Mouse (Mus musculus) heart, embryonic 10.5 days (tissue): Measurements from ENCODE around the gene Ankrd61. TPM values are rescaled to one million over a fixed set of nuclear protein-coding genes. Genes with fewer than 3 reads are reported as not detected.

Experiments
- DNase-seq: peaks from one replicate; pipeline ENCODE4 v3.0.0-alpha.2; 2017; ENCODE audit warnings: low spot score
- H3K27ac ChIP-seq: fragments of 300-500 bp; sonication (generic); 2 replicates; pipeline ENCODE4 v1.5.1; 2016; ENCODE audit warnings: mild to moderate bottlenecking
- H3K27me3 ChIP-seq: fragments of 300-500 bp; sonication (generic); 2 replicates; pipeline ENCODE4 v1.6.1; 2016; ENCODE audit warnings: mild to moderate bottlenecking; ENCODE audit not compliant: poor library complexity, insufficient read depth, severe bottlenecking
- H3K36me3 ChIP-seq: fragments of 300-500 bp; sonication (generic); 2 replicates; pipeline ENCODE4 v1.6.1; 2016; ENCODE audit warnings: mild to moderate bottlenecking, moderate library complexity
- H3K4me1 ChIP-seq: fragments of 300-500 bp; sonication (generic); 2 replicates; pipeline ENCODE4 v1.6.1; 2016; ENCODE audit warnings: mild to moderate bottlenecking
- H3K4me3 ChIP-seq: fragments of 300-500 bp; sonication (generic); 2 replicates; pipeline ENCODE4 v1.5.1; 2016; ENCODE audit warnings: mild to moderate bottlenecking, moderate library complexity
- H3K9me3 ChIP-seq: fragments of 300-500 bp; sonication (generic); 2 replicates; pipeline ENCODE4 v1.6.1; 2016; ENCODE audit warnings: mild to moderate bottlenecking, moderate library complexity
- WGBS: fragments of 180-500 bp; shearing (Covaris S2); methylation state at CpG from one replicate; pipeline ENCODE4 v1.1.7; 2016; 5-methylcytosine and 5-hydroxymethylcytosine counted together
- polyA plus RNA-seq: library from polyadenylated mRNA; unstranded; fragments of >200 nt; fragmentation: Nextera tagmentation; extraction: Ambion mirVana; gene quantifications from 2 replicates; pipeline ENCODE4 v1.2.1, GENCODE M21; 2016

Gene Ankrd61
- polyA plus RNA-seq, result 0.16 and 0.26 TPM in 2 replicates

- Histone ChIP-seq H3K27ac (no peak within 1 kb of the TSS), H3K27me3 (no peaks in the 10 kb centered on the region), H3K36me3 (peaks cover 82% of the 10 kb centered on the region), H3K4me1 (no peaks in the 10 kb centered on the region), H3K9me3 (no peaks in the 10 kb centered on the region), H3K4me3 (no peak within 1 kb of the TSS)
- 83% methylated on average over 14 of the region's 14 CpGs for WGBS
- no peak for DNase-seq
Measured at GRCm38 (mm10) chr5:143897635-143898330, at the start of gene Ankrd61. Gene Ankrd61, minus strand, starts transcription at chr5:143897685.

- no peaks in the 10 kb centered on the region for H3K36me3 ChIP-seq
- peak; percentile 68 for DNase-seq
- H3K9me3 ChIP-seq, result no peaks in the 10 kb centered on the region
- no peaks in the 10 kb centered on the region for H3K27me3 ChIP-seq
- WGBS, result 85% methylated on average over 14 of the region's 14 CpGs
- H3K27ac ChIP-seq, result no peak overlapping the region
- H3K4me3 ChIP-seq, result no peak overlapping the region
- H3K4me1 ChIP-seq, result peaks cover 3% of the 10 kb centered on the region; the same call in 1 of the 2 replicates
Measured at GRCm38 (mm10) chr5:143943231-143944125, 46.0 kb upstream of the Ankrd61 start.

DNA sequence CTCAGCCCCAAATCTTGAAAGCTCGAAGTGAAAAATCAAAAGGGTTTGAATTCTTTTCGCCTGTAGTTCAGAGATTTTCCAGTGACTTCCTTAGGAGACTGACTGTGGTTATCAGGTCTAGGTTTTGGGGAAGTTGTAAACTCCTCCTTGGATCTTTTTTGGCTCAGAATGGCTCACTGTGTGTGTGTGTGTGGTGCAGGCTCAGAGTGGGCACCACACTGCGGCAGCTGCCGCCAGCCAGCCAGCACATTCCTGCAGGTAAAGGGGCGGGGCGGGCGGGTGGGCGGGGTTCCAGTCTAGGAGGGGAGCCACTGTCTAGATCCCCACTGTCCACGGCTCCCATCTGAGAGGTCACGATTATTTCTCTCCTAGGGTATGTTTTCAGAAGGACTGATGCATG, 44.1 kb upstream of the Ankrd61 start:
- H3K9me3 ChIP-seq, result no peaks in the 10 kb centered on the region
- DNase-seq, result peak; percentile 28
- no peak overlapping the region for H3K4me3 ChIP-seq
- no peak overlapping the region for H3K27ac ChIP-seq
- H3K27me3 ChIP-seq, result no peaks in the 10 kb centered on the region
- WGBS, result 21% methylated on average over 10 of the region's 10 CpGs
- H3K36me3 ChIP-seq, result no peaks in the 10 kb centered on the region
- peaks cover 3% of the 10 kb centered on the region; the same call in 1 of the 2 replicates for H3K4me1 ChIP-seq

DNA sequence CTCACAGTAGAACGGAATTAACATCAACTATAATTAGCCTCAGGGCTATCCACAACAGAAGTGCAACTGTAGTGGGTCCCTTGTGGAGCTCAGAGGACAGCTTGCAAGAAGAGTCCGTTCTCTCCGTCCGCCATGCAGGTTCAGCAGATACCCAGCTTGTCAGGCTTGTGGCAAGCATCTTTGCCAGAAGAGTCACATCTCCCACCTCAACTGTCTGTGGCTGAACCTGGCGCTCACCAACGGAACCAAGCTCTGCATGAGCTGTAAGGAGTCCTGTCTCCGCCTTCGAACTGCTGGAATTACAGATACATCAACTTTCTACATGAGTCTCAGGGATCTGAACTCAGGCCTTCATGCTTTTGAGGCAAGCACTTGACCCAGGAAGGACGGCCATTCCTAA, 38.7 kb upstream of the Ankrd61 start:
- Histone ChIP-seq H3K4me3 (no peak overlapping the region), H3K27me3 (no peaks in the 10 kb centered on the region), H3K9me3 (no peaks in the 10 kb centered on the region), H3K36me3 (peaks cover 10% of the 10 kb centered on the region), H3K4me1 (peaks cover 4% of the 10 kb centered on the region; the same call in 1 of the 2 replicates), H3K27ac (no peak overlapping the region)
- WGBS, result 73% methylated on average over 9 of the region's 9 CpGs
- peak; percentile 68 for DNase-seq

DNA sequence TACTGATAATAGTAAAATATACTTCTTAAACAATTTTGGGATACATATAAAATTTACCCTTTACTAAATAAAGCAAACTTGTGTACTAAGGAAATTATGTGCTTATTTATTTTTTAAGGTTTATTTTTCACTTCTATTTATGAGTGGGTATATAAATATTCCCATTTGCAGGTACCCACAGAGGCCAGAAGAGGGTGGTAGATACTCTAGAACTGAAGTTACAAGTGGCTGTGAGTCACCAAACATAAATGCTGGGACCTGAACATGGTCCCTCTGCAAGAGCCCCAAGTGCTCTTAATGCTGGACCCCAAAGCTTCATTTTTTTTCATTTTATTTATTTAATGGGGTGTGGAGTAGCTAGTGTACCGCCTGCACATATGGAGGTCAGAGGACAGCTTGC, 36.4 kb upstream of the Ankrd61 start:
- WGBS, result 88% methylated on average over 1 of the region's 1 CpGs
- no peak overlapping the region for H3K27ac ChIP-seq

GRCm38 (mm10) chr5:143933414-143933813, 35.9 kb upstream of the Ankrd61 start:
- Histone ChIP-seq H3K27ac (no peak overlapping the region), H3K36me3 (peaks cover 36% of the 10 kb centered on the region), H3K27me3 (no peaks in the 10 kb centered on the region), H3K4me1 (peaks cover 4% of the 10 kb centered on the region; the same call in 1 of the 2 replicates), H3K4me3 (no peak overlapping the region), H3K9me3 (no peaks in the 10 kb centered on the region)
- WGBS, result 86% methylated on average over 11 of the region's 11 CpGs
- peak; percentile 50 for DNase-seq

More for the DNA sequence above, 36.4 kb upstream of the Ankrd61 start:
- H3K36me3 ChIP-seq, result peaks cover 31% of the 10 kb centered on the region
- peak; percentile 51 for DNase-seq
- peaks cover 4% of the 10 kb centered on the region; the same call in 1 of the 2 replicates for H3K4me1 ChIP-seq
- no peak overlapping the region for H3K4me3 ChIP-seq
- no peaks in the 10 kb centered on the region for H3K9me3 ChIP-seq
- H3K27me3 ChIP-seq, result no peaks in the 10 kb centered on the region

DNA sequence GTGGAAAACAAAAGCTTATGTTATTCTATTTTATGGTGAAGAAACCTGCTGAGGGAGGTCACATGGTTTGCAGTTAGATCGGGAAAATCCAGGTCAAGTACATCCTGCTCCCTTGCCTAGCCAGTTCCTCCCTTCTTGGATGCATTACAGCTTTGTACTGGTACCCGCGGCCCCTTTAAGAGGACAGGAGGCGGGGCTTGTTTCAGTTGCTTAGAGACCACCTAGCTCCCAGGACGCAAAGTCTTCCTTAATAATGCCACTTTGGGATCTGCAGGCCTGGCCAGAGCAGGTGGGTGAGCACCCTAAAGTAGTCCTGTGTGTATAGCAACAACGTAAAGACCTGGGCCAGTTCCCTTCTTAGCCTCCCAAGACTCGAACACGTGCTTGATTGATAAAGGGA, 35.3 kb upstream of the Ankrd61 start, which contains the start of gene Rsph10b:
Rsph10b (plus strand) TSS at position 205 of the 400 bp plus-strand sequence.
- DNase-seq, result peak; percentile 57
- Histone ChIP-seq H3K27me3 (no peaks in the 10 kb centered on the region), H3K36me3 (peaks cover 42% of the 10 kb centered on the region), H3K9me3 (no peaks in the 10 kb centered on the region), H3K4me3 (no peak within 1 kb of the TSS), H3K4me1 (peaks cover 4% of the 10 kb centered on the region; the same call in 1 of the 2 replicates), H3K27ac (no peak within 1 kb of the TSS)
- WGBS, result 19% methylated on average over 8 of the region's 8 CpGs

DNA sequence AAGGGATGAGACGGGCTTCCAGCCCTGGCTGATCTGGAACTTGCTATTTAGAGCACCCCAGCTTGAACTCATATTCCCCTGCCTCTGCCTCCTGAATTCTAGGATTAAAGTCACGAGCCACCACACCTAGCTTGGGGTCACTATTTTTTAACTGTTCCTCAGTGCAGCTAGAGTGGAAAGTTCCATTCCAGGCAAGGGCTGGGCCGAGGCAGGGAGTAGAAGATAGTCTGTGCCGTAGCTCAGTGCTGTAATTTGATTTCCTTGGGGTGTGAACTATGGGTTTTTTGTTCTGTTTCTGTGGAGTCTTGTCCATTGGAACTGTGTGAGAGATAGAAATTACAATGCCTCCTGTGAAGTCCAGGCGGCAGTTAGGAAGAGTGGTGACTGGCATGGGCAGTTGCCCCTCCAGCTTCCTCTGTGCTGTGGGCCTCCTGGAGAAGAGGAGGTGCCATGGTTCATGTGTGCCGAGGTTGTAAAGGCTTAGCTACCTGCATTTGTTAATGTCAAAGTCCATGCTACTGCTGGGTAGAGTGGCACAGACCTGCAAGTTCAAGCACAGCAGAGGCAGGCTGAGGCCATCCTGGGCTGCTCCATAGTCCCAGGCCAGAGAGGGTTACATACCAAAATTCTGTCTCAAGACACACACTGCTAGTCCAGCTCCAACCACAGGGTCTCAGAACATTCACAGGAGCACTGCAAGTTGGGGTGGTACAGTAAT, 34.5 kb upstream of the Ankrd61 start:
- Histone ChIP-seq H3K27me3 (no peaks in the 10 kb centered on the region), H3K4me1 (peaks cover 4% of the 10 kb centered on the region; the same call in 1 of the 2 replicates), H3K36me3 (peaks cover 48% of the 10 kb centered on the region), H3K4me3 (no peak overlapping the region), H3K27ac (no peak overlapping the region), H3K9me3 (no peaks in the 10 kb centered on the region)
- 82% methylated on average over 6 of the region's 6 CpGs for WGBS
- DNase-seq, result peak; percentile 45

GRCm38 (mm10) chr5:143930656-143931055, 33.2 kb upstream of the Ankrd61 start:
- peak; percentile 57 for DNase-seq
- Histone ChIP-seq H3K4me3 (no peak overlapping the region), H3K27ac (no peak overlapping the region), H3K4me1 (no peaks in the 10 kb centered on the region), H3K27me3 (no peaks in the 10 kb centered on the region), H3K9me3 (no peaks in the 10 kb centered on the region), H3K36me3 (peaks cover 62% of the 10 kb centered on the region)
- 92% methylated on average over 12 of the region's 12 CpGs for WGBS

- WGBS, result 93% methylated on average over 4 of the region's 4 CpGs
- Histone ChIP-seq H3K27ac (no peak overlapping the region), H3K4me1 (no peaks in the 10 kb centered on the region), H3K27me3 (no peaks in the 10 kb centered on the region), H3K36me3 (peaks cover 76% of the 10 kb centered on the region), H3K9me3 (no peaks in the 10 kb centered on the region), H3K4me3 (no peak overlapping the region)
- DNase-seq, result peak; percentile 65
Measured at GRCm38 (mm10) chr5:143929291-143929690, 31.8 kb upstream of the Ankrd61 start.

- WGBS, result 94% methylated on average over 8 of the region's 8 CpGs
- H3K36me3 ChIP-seq, result peaks cover 90% of the 10 kb centered on the region
- H3K4me3 ChIP-seq, result no peak within 1 kb of the TSS
- no peaks in the 10 kb centered on the region for H3K9me3 ChIP-seq
- no peaks in the 10 kb centered on the region for H3K27me3 ChIP-seq
- no peaks in the 10 kb centered on the region for H3K4me1 ChIP-seq
- peak; percentile 51 for DNase-seq
- H3K27ac ChIP-seq, result no peak within 1 kb of the TSS
Measured at GRCm38 (mm10) chr5:143927875-143928274, 30.4 kb upstream of the Ankrd61 start, which contains the start of gene Gm42421. Gene Gm42421, plus strand, starts transcription at chr5:143928175.

GRCm38 (mm10) chr5:143924781-143925452, 27.4 kb upstream of the Ankrd61 start:
- Histone ChIP-seq H3K27me3 (no peaks in the 10 kb centered on the region), H3K27ac (no peak overlapping the region)
- 68% methylated on average over 6 of the region's 6 CpGs for WGBS

More at GRCm38 (mm10) chr5:143924781-143925452, 27.4 kb upstream of the Ankrd61 start:
- Histone ChIP-seq H3K4me1 (no peaks in the 10 kb centered on the region), H3K36me3 (peaks cover 92% of the 10 kb centered on the region), H3K9me3 (no peaks in the 10 kb centered on the region), H3K4me3 (no peak overlapping the region)
- no peak for DNase-seq
